Mouse (Mus musculus) retina, adult 2 months (tissue): ENCODE results near the gene Lamp1.

Source experiments
- DNase-seq: peaks from one replicate; pipeline ENCODE4 v3.0.0-alpha.2; 2012; ENCODE audit warnings: low read depth, low spot score

Lamp1 gene

GRCm38 (mm10) chr8:13158718-13159376 is at the start of gene Lamp1:
Lamp1 (plus strand) TSS chr8:13159161.
- peak; percentile 97 for DNase-seq

GRCm38 (mm10) chr8:13109416-13109960 is 49.5 kb upstream of the Lamp1 start:
- DNase-seq: no peak

- no peak for DNase-seq
Observed at GRCm38 (mm10) chr8:13111917-13112316, 47.0 kb upstream of the Lamp1 start.

DNA sequence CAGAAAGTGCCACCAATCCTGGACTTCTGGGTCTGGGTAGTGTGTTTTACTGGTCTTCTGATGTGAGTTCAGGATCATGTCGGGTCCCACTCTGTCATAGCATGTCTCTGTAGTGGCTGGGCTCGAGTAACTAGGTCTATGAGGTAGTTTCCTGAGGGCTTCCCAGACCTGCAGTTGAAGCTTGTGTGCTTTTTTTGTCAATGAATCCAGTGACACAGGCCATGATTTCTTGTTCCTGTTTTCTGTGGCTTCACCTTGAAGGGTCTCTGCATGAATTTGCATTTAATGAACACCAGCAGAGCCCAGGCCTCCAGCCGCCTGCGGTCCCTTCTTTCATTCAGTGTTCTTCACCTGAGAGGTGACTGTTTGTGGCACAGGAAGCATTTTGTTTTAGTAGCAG is 45.7 kb upstream of the Lamp1 start:
- no peak for DNase-seq

DNA sequence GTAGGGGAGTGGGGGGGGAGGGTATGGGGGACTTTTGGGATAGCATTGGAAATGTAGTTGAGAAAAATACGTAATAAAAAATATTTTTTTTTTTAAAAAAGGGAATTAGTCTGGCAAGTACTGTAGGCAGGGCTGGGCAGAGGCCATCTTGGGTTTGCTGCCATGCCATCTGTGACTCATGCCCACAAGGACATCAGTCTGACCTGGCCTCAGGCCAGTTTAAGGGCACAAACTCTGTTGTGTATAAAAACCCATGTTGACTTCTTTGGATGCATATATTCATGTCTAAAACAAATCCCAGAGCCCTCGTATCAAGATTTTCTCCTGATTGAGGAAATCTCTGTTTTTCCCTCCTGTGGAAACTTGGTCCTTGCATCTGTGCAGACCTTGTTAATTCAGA is 41.9 kb upstream of the Lamp1 start:
- no peak for DNase-seq

DNA sequence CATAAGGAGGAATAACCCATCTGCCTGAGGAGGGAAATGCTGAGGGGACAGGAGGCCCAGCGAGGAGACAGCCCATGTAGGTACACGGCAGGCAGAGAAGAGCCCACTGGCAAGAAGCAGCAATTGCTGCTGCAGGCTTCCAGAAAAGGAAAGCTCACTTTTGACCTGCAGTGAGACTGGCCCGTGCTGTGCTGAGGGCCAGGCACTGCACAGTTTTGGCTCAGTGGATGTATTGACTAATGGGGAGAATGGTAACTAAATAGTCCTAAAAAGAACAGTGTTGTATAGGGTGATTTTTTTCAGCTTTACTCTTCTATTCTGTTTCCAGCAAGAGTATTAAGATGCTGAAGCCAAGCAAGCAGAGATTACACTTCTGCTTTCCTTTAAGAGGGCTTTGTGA is 40.4 kb upstream of the Lamp1 start:
- no peak for DNase-seq

DNA sequence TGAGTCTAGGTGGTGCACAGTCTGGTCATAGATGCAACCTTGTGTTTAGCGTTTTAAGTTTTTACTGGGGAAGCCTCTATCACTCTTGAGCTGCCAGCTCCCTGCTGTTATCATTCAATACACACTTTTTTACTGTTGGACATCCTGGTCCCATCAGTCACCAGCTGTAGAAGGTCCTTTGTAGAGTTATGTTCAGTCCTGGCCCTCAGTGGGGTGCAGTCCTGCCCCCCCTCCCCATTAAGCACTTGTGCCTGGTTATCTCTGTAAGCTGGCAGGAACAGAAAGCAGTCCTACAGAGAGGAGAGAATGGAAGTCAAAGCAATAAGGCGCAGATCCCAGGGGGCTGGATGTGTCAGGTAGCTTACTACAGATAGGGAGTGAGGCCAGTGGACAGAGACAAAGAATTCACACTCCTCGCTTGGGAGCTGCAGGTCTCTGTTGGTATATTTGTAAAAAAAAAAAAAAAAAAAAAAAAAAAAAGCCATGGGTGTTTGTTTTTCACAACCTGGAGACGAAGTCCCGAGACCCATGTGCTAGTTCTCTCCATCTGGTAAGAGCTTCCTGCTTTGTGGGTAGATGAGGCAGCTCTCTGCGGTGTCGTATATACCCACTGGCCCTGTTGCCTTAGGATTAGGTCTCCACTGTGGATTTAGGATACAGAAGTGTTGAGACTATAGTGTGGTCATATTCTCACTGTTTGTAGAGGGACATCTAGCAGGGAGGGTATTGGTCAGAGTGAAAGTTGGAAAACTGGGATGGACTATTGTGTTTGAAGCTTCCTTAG is 37.9 kb upstream of the Lamp1 start:
- DNase-seq: no peak

DNA sequence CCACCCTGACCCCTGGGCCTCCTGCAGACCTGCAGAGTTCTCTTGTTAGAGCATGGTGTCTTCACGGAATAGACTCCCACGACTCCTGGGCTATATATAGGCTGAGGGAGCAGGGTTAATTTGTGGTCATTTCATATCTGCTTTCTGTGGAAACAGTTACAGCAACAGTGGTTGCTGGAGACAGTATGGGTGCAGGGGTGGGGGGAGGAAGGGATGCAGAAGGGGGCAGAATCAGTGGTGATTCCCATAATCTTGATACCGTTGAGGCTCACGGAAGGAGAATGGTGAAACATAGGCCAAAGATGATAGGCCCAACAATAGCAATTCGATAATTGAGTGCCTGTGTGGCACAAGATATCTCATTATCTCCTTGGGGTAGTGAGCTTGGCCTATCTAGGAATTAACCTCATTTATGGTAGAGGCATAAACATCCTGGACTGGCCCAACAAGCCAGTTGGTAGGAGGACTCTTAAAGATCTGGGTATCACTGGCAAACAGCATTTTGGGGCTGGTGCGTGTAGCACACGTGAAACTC is 36.0 kb upstream of the Lamp1 start:
- DNase-seq: no peak

DNA sequence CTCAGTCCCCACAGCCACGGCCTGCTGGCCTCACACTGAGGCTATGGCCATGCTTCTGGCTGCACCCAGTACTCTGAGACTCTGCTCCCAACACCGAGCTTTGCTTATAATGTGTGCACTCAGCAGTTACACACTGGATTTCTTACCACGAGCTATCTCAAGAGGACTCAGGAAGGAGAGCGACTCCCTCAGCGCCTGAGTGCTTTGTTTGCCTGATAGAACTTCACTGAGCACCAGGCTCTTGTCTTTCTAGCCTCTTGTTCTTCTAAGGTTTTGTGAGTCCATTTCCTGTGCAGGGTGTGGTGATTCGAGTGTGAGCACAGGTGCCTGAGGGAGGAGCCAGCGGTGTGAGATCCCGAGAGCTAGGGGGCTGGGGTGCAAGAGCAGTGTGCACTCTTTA is 34.1 kb upstream of the Lamp1 start:
- no peak for DNase-seq

DNA sequence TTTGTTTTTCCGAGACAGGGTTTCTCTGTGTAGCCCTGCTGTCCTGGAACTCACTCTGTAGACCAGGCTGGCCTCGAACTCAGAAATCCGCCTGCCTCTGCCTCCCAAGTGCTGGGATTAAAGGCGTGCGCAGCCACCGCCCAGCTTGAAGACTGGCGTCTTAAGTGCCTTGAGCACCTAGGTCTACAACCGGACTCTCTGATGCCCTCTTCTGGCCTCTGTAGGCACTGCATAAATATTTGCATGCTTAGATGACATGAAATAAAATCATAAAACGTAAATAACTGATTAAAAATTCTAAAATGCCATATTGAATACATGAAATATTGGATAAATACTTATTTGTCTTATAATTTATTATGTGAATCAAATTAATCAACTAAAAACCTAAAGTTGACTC is 26.7 kb upstream of the Lamp1 start:
- DNase-seq: peak; percentile 34

DNA sequence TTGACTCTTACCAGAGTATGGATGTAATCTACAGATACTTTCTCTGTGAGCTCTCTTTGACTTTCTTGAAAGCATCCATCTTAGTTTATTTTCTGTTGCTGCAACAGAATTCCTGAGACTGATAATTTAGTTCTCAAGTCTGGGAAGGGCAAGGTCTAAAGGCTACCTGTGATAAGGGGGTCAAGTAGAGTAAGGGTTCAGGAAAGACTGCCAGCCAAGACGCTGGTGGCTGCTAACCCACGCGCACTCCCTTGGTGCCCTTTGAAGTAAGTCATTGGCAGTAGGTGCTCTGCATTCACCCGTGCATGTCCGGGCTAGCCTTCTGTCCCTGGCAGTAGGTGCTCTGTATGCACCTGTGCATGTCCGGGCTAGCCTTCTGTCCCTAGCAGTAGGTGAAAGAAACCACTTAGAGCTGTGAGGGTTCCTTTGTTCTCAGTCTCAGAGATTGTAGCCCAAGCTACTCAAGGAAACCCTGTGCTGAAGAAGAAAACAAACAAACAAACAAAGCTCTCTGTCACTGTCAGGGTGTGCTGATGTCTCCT is 19.2 kb upstream of the Lamp1 start:
- no peak for DNase-seq

GRCm38 (mm10) chr8:13141681-13142080 is 17.3 kb upstream of the Lamp1 start:
- no peak for DNase-seq

DNA sequence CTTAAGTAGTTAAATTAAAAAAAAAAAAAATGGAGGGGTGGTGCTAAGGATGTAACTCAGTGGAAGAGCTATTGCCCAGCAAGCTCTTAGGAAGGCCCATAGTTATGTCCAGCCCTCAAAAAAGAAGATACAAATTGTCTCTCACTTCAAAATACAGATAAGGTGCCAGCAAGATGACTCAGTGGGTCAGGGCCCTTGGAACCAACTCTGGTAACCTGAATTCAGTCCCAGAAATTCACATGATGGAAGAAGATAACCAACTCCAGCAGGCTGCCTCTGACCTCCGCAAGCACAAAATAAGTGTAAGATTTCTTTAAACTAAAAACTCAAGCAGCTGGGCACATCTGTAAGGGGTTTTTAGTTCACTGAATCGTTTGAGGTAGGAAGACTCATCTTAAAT is 10.5 kb upstream of the Lamp1 start:
- no peak for DNase-seq

DNA sequence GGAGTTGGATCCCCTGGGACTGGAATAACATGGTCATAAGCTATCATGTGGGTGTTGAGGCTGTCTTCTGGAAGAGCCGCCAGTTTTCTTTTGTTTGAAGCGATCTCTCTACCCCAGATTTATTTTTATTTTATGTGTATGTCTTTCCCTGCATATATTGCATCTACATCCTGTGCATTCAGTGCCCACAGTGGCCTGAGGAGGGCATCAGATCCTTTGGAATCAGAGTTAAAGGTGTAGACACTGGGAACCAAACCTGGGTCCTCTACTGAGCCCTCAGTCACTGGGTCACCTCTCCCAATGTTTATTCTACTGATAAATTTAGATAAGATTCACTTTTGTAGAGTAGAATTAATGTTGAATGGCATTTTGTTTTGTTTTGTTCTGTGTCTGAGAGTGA is 9.7 kb upstream of the Lamp1 start:
- no peak for DNase-seq

- no peak for DNase-seq
Observed at GRCm38 (mm10) chr8:13149866-13150265, 9.1 kb upstream of the Lamp1 start.

GRCm38 (mm10) chr8:13150929-13151328 is 8.0 kb upstream of the Lamp1 start:
- DNase-seq: no peak

DNA sequence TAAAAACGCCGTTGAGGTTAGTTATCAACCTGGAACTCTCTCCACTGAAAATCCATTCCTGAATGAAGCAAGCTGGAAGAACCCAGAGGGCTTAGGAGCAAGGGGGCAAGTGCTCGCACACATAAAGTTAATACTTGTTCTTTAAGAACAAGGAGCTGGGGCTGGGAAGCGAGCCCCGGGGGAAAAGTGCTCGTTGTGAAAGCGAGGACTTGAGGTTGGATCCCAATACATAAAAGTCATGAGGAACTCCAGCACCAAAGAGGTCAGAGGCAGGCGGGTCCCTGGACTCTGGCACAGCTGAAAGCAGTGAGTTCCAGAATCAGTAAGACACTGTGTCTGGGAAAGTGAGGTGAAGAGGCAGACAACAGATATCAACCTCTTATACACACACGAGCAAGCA is 4.9 kb upstream of the Lamp1 start:
- DNase-seq: no peak

DNA sequence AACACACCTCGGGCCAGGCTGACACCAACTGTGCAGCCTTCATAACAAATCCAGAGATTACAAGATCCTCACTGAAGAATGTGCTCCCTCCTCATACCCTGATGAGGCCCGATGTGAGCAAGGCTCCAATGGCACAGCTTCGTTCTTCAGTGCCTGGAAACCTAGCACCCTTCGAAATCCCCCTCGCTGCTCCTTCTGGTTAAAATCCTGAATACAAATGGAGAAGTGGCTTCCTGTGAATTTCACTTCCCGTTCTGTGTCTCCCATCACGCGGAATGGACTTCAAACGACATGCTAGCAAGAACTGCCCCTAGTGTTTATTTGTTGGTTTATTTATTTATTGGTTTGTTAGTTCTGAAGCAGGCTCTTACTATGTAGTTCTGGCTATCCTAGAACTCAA is 3.6 kb upstream of the Lamp1 start:
- no peak for DNase-seq

DNA sequence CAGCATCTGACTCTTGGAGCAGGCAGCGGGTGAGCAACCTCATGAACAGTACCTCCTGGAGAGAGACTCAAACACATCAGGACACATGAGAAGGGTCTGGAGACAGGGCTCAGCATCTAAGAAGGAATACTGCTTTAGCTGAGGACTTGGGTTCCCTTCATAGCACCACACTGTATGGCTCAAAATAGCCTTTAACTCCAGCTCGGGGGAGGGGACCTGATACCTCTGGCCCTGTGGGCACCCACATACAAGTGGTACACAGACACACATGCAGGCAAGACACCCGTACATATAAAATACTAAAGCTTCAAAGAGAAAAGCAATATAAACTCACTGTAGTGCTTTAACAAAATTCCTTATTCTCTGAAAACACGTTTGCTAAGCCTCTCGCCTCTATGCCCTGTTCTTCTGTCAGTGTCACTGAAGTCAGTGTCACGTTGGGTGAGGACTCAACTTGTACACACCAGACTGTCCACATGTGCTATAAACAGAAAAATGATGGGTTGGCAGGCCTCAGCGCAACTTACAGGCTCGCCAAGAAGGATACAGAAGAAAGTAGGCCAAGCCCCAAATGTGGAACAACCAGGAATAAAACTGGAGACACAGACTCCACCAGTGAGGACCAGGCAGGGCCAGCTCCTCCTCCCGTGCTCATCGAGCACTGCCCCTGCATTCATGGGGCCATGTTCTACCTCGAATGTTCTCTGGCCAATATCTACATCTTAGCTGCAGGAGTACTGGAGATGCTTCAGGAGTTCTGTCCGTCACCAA is 2.4 kb upstream of the Lamp1 start:
- no peak for DNase-seq

DNA sequence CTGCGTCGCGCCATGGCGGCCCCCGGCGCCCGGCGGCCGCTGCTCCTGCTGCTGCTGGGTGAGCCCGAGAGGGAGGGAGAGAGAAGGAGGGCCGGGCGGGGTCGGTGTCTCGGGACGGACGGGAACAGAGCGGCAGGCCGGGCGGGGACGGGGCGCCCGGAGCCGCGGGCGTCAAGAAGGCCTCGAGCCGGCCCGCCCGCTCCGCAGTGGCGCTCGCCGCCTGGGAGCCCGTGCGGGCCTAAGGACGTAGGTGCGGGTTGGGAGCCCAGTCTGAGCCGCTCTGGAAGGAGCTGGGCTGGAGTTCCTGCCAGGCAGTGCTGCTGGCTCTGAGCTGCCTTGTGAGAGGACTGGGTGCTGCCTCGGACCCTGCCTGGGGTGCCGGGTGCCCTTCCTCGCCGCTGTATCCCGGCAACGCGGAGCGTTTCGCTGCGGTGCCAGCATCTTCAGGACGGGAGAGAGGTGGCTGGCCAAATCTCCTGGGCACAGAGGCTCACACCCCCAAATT is 468 bp downstream of the Lamp1 start:
- no peak for DNase-seq

GRCm38 (mm10) chr8:13160691-13161090 is 1.7 kb downstream of the Lamp1 start:
- no peak for DNase-seq

- DNase-seq: no peak
Observed at GRCm38 (mm10) chr8:13162098-13162497, 3.1 kb downstream of the Lamp1 start.
